Mouse (Mus musculus): ENCODE measurements around the gene Fchsd2.

Fchsd2 gene

DNA sequence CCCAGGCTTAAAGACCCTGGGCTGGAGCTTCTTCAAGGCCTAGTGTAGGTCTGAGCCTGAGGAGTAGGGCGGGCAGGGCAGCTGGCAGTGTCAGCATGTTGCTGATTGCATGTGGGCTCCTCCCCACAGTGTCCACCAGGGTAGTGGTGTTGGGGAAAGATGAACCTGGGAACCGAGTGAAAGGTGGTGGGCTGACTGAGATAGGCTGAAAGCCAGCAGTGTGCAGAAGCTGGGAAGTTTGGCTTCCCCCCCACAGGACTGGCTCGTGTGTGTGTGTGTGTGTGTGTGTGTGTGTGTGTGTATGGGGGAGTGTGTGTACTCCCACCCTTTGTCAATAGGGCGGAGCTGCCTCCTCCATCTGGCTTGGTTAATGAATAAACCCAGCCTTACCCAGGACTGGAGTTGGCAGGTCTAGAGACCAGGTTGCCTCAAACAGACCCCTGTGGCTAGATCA lies 230.5 kb downstream of the Fchsd2 start:
- Histone ChIP-seq H3K4me3 (replicated peaks; ENCODE audit: low read length) (no peak overlapping the region), H3K4me1 (replicated peaks; ENCODE audit: low read depth, low read length) (peaks cover 29% of the 10 kb centered on the region), H3K9me3 (ENCODE audit: low read length) (no peaks in the 10 kb centered on the region), H3K36me3 (ENCODE audit: insufficient read depth, low read length) (no peaks in the 10 kb centered on the region), H3K27me3 (ENCODE audit: insufficient read depth, low read length) (peaks cover 74% of the 10 kb centered on the region)
- no peak for TF ChIP-seq POU5F1 (IDR thresholded peaks at IDR 0.05; ENCODE audit: borderline replicate concordance, low read length)
- no peak for TF ChIP-seq NANOG (IDR thresholded peaks at IDR 0.05; ENCODE audit: borderline replicate concordance, low read length)
- no peak for TF ChIP-seq CTCF (conservative IDR thresholded peaks at IDR 0.05; ENCODE audit: low read length)

- Histone ChIP-seq H3K4me1 (replicated peaks; ENCODE audit: low read depth, low read length) (peaks cover 29% of the 10 kb centered on the region), H3K4me3 (replicated peaks; ENCODE audit: low read length) (no peak overlapping the region), H3K36me3 (ENCODE audit: insufficient read depth, low read length) (no peaks in the 10 kb centered on the region), H3K27me3 (ENCODE audit: insufficient read depth, low read length) (peaks cover 66% of the 10 kb centered on the region), H3K9me3 (ENCODE audit: low read length) (no peaks in the 10 kb centered on the region)
- TF ChIP-seq POU5F1 (IDR thresholded peaks at IDR 0.05; ENCODE audit: borderline replicate concordance, low read length) (no peak), CTCF (conservative IDR thresholded peaks at IDR 0.05; ENCODE audit: low read length) (no peak), NANOG (IDR thresholded peaks at IDR 0.05; ENCODE audit: borderline replicate concordance, low read length) (no peak)
Observed at GRCm38 (mm10) chr7:101324142-101324962, 231.7 kb downstream of the Fchsd2 start.

DNA sequence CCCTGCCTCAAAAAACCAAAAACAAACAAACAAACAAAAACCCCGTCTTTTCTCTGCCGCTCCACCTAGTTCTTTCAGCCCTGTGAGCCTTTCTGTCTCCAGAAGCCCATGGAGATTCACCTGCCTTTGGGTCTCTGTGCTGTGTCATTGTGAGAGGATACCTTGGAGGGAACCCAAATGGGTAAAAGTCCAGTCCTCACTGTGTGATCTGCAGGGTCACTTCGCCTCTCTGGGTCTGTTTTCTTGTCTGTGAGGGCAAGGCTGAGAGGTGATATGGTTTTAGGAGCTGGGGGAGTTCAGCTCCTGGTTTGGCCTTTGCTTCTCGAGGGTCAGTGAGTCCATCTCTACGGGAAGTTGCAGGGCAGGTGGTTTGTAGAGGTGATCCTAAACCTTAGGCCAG lies 233.3 kb downstream of the Fchsd2 start:
- no peaks in the 10 kb centered on the region for H3K9me3 ChIP-seq (ENCODE audit: low read length)
- H3K4me1 ChIP-seq (replicated peaks; ENCODE audit: low read depth, low read length) = peaks cover 27% of the 10 kb centered on the region
- no peaks in the 10 kb centered on the region for H3K36me3 ChIP-seq (ENCODE audit: insufficient read depth, low read length)
- no peak overlapping the region for H3K4me3 ChIP-seq (replicated peaks; ENCODE audit: low read length)
- TF ChIP-seq POU5F1 (IDR thresholded peaks at IDR 0.05; ENCODE audit: borderline replicate concordance, low read length) = no peak
- no peak for TF ChIP-seq CTCF (conservative IDR thresholded peaks at IDR 0.05; ENCODE audit: low read length)
- no peak for TF ChIP-seq NANOG (IDR thresholded peaks at IDR 0.05; ENCODE audit: borderline replicate concordance, low read length)
- peaks cover 65% of the 10 kb centered on the region for H3K27me3 ChIP-seq (ENCODE audit: insufficient read depth, low read length)

- H3K36me3 ChIP-seq (ENCODE audit: insufficient read depth, low read length) = no peaks in the 10 kb centered on the region
- peaks cover 56% of the 10 kb centered on the region for H3K27me3 ChIP-seq (ENCODE audit: insufficient read depth, low read length)
- H3K9me3 ChIP-seq (ENCODE audit: low read length) = no peaks in the 10 kb centered on the region
- peaks cover 18% of the 10 kb centered on the region for H3K4me1 ChIP-seq (replicated peaks; ENCODE audit: low read depth, low read length)
- no peak overlapping the region for H3K4me3 ChIP-seq (replicated peaks; ENCODE audit: low read length)
- TF ChIP-seq CTCF (conservative IDR thresholded peaks at IDR 0.05; ENCODE audit: low read length) (no peak), NANOG (IDR thresholded peaks at IDR 0.05; ENCODE audit: borderline replicate concordance, low read length) (no peak), POU5F1 (IDR thresholded peaks at IDR 0.05; ENCODE audit: borderline replicate concordance, low read length) (no peak)
Observed at GRCm38 (mm10) chr7:101327263-101327662, 234.6 kb downstream of the Fchsd2 start.

DNA sequence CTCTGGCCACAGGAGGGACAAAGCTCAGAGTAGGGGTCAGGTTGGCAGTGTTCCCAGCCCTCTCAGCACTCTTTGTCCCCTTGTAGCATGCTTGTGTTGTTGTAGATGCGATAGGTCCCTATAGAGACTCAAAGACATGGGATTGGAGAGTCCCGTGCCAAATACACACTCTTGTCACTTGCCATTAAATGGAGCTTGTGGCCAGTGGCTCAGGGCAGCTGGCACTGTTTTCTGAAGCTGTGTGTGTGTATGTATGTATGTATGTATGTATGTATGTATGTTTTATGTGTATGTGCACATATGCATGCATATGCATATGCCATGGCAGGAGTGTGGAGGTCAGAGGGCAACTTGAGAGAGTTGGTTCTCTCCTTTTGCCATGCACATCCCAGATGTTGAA lies 235.1 kb downstream of the Fchsd2 start:
- H3K36me3 ChIP-seq (ENCODE audit: insufficient read depth, low read length) = no peaks in the 10 kb centered on the region
- H3K9me3 ChIP-seq (ENCODE audit: low read length) = no peaks in the 10 kb centered on the region
- TF ChIP-seq POU5F1 (IDR thresholded peaks at IDR 0.05; ENCODE audit: borderline replicate concordance, low read length) (no peak), NANOG (IDR thresholded peaks at IDR 0.05; ENCODE audit: borderline replicate concordance, low read length) (no peak)
- H3K4me1 ChIP-seq (replicated peaks; ENCODE audit: low read depth, low read length) = peaks cover 13% of the 10 kb centered on the region; the same call in 1 of the 2 replicates
- H3K27me3 ChIP-seq (ENCODE audit: insufficient read depth, low read length) = peaks cover 51% of the 10 kb centered on the region
- H3K4me3 ChIP-seq (replicated peaks; ENCODE audit: low read length) = no peak overlapping the region

DNA sequence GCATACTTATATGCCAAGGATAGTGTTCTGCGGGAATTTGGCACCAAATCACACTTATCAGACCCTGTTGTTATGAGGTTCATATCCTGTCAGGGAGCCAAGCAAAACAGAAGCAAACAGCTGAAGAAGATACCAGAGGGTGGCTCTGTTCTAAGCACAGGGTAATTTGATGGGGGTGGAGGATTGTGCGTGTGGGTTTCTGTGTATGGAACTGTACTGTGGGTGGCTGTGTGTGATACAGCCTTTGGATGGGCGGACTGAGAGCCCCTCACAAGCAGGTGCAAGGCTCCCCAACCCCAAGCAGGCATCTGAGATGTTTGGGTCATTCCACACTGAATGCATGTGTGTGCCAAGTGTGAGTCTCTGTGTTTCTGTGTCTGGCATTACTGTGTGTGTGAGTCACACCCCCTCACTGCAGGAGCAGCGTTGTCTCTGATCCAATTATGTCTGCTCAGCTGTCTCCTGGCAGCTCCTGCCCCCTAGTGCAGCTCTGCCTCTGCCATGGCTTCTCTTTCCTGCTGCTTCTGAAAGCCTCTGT lies 236.0 kb downstream of the Fchsd2 start:
- peaks cover 43% of the 10 kb centered on the region for H3K27me3 ChIP-seq (ENCODE audit: insufficient read depth, low read length)
- peaks cover 9% of the 10 kb centered on the region; the same call in 1 of the 2 replicates for H3K4me1 ChIP-seq (replicated peaks; ENCODE audit: low read depth, low read length)
- TF ChIP-seq CTCF (conservative IDR thresholded peaks at IDR 0.05; ENCODE audit: low read length) (no peak), POU5F1 (IDR thresholded peaks at IDR 0.05; ENCODE audit: borderline replicate concordance, low read length) (no peak), NANOG (IDR thresholded peaks at IDR 0.05; ENCODE audit: borderline replicate concordance, low read length) (no peak)
- no peak overlapping the region for H3K4me3 ChIP-seq (replicated peaks; ENCODE audit: low read length)
- H3K9me3 ChIP-seq (ENCODE audit: low read length) = no peaks in the 10 kb centered on the region
- H3K36me3 ChIP-seq (ENCODE audit: insufficient read depth, low read length) = no peaks in the 10 kb centered on the region

DNA sequence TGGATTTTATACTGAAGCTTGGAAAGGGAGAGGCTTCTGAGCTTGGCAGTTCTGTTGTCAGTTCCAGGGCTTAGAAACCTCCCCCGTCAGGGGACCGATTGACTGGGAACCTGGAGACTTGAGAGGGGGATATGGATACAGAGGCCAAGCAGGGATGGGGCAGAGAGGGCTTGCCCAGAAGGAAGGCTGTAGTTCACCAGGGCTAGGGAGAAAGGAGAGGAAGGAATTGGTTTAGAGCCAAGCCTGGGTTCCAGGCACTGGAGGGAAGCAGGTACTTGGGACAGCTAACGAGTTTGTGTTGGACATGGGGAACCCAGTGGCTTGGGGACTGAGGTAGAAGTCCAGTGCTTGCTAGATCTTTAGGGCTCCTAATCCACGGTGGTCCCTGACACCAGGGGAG lies 236.9 kb downstream of the Fchsd2 start:
- Histone ChIP-seq H3K27me3 (ENCODE audit: insufficient read depth, low read length) (peaks cover 35% of the 10 kb centered on the region), H3K4me3 (replicated peaks; ENCODE audit: low read length) (no peak overlapping the region)
- TF ChIP-seq CTCF (conservative IDR thresholded peaks at IDR 0.05; ENCODE audit: low read length) (no peak), NANOG (IDR thresholded peaks at IDR 0.05; ENCODE audit: borderline replicate concordance, low read length) (no peak), POU5F1 (IDR thresholded peaks at IDR 0.05; ENCODE audit: borderline replicate concordance, low read length) (no peak)

DNA sequence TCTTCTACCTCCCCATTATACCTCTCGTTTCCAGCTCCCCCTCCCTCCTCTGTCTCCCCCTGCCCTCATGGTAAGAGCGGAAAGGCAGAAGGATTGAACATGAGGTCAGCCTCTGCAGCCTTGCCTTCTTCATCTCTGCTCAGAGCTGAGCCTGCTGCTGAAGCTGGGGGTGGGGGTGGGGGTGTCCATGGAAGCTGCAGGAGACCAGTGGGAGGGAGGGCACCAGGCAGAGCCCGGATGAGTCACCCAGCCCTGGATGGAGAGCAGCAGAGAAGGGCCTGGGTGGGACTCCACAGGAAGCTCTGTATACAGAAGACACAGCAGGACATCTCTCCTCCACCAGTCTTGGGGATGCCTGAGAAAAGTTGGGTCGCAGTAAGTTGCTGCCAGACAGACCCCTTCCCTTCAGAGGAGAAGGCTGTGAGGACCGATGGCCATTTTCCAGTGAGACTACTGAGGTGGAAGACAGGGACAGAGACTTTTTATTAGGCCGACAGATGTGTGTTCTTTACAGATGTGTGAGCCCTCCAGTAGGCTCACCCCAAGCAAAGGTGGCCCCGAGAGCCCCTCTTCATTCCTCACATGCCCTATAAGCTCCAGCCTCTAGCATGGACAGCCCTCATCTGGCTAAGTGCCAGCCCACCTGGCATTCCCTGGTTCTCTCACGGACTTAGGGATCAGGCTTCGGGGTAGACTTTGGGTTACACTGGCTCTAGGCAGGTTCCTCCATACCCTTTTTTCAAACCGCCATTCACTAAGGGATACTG lies 237.6 kb downstream of the Fchsd2 start:
- Histone ChIP-seq H3K9me3 (ENCODE audit: low read length) (peaks cover 7% of the 10 kb centered on the region), H3K27me3 (ENCODE audit: insufficient read depth, low read length) (peaks cover 28% of the 10 kb centered on the region), H3K4me3 (replicated peaks; ENCODE audit: low read length) (no peak overlapping the region), H3K36me3 (ENCODE audit: insufficient read depth, low read length) (no peaks in the 10 kb centered on the region), H3K4me1 (replicated peaks; ENCODE audit: low read depth, low read length) (peaks cover 6% of the 10 kb centered on the region; the same call in 1 of the 2 replicates)
- TF ChIP-seq NANOG (IDR thresholded peaks at IDR 0.05; ENCODE audit: borderline replicate concordance, low read length) (no peak), CTCF (conservative IDR thresholded peaks at IDR 0.05; ENCODE audit: low read length) (no peak), POU5F1 (IDR thresholded peaks at IDR 0.05; ENCODE audit: borderline replicate concordance, low read length) (no peak)

More for the DNA sequence above, 236.9 kb downstream of the Fchsd2 start:
- Histone ChIP-seq H3K4me1 (replicated peaks; ENCODE audit: low read depth, low read length) (peaks cover 7% of the 10 kb centered on the region; the same call in 1 of the 2 replicates), H3K9me3 (ENCODE audit: low read length) (peaks cover under 1% of the 10 kb centered on the region; the same call in 1 of the 2 replicates), H3K36me3 (ENCODE audit: insufficient read depth, low read length) (no peaks in the 10 kb centered on the region)
